Mouse (Mus musculus) testis, adult 2 months (tissue): ENCODE measurements around the gene Camta1.

Experiments
- CTCF ChIP-seq: fragments of 200-500 bp; IDR thresholded peaks from 2 replicates; pipeline ENCODE4 v1.5.1; 2012; ENCODE audit warnings: low read depth, mild to moderate bottlenecking, inconsistent platforms, low read length, moderate library complexity; ENCODE audit not compliant: control insufficient read depth, insufficient read depth, insufficient replicate concordance
- POLR2A ChIP-seq: fragments of 200-500 bp; IDR thresholded peaks from 2 replicates; pipeline ENCODE4 v1.6.1; 2012; ENCODE audit warnings: low read depth, mild to moderate bottlenecking, inconsistent platforms, low read length, moderate library complexity; ENCODE audit not compliant: control insufficient read depth

DNA sequence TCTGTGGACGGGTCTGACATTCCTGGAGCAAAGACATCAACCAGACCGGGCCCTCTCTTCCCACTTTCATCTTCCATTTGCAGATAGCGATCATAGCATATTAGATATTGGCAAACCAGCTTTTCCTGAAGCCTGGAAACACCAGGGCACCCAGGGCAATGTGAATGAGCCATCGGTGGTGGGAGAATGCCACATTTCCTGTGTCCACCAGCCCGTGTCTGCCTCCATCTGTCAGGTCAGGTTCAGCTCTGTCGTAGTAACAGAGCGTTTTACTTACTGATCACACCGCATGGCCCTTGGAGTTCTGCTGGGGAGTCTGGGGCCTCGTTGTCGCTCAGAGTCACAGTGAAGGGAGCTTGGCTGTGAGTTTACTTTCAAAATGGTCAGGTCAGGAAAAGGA is 368.9 kb downstream of the Camta1 start:
- TF ChIP-seq CTCF (no peak), POLR2A (no peak)
